Mouse (Mus musculus) lung, adult 2 months (tissue): Measurements from ENCODE around the gene Crybb2.

Experiments
- CTCF ChIP-seq: fragments of 200-500 bp; IDR thresholded peaks from 2 replicates; pipeline ENCODE4 v1.5.1; 2011; ENCODE audit warnings: mild to moderate bottlenecking, low read length, control low read depth; ENCODE audit not compliant: insufficient read depth
- POLR2A ChIP-seq: fragments of 200-500 bp; IDR thresholded peaks from 2 replicates; pipeline ENCODE4 v1.6.1; 2011; ENCODE audit warnings: low read depth, mild to moderate bottlenecking, control low read depth, low read length, borderline replicate concordance; ENCODE audit errors: extremely low read depth

- TF ChIP-seq CTCF (no peak), POLR2A (no peak)
Measured at GRCm38 (mm10) chr5:113092406-113092805, 22.5 kb upstream of the Crybb2 start.
